Mouse (Mus musculus) kidney, embryonic 14.5 days (tissue): ENCODE results near the gene Galnt13. TPM values are rescaled to one million over a fixed set of nuclear protein-coding genes. Genes with fewer than 3 reads are reported as not detected.
"Not testable (repeated sequence)": the region's sequence is repeated elsewhere in the genome, so short reads cannot be mapped to it uniquely, and the experiment has no call there.

Experiments used
- ATAC-seq: fragments of 200-750 bp; cut with Nextera tagmentation; 2 replicates; pipeline ENCODE4 v1.8.0; 2017; ENCODE audit warnings: moderate number of reproducible peaks, mild to moderate bottlenecking, moderate TSS enrichment, moderate library complexity; ENCODE audit not compliant: low FRiP score, low TSS enrichment
- H3K27ac ChIP-seq: fragments of 300-500 bp; sonication (generic); 2 replicates; pipeline ENCODE4 v1.5.1; 2014; ENCODE audit warnings: low read depth, mild to moderate bottlenecking, low read length, moderate library complexity, mixed read lengths
- H3K27me3 ChIP-seq: fragments of 300-500 bp; sonication (generic); 2 replicates; pipeline ENCODE4 v1.6.1; 2014; ENCODE audit warnings: mild to moderate bottlenecking, low read length; ENCODE audit not compliant: control insufficient read depth, insufficient read depth
- H3K36me3 ChIP-seq: fragments of 300-500 bp; sonication (generic); 2 replicates; pipeline ENCODE4 v1.6.1; 2014; ENCODE audit warnings: low read length, mixed read lengths; ENCODE audit not compliant: control insufficient read depth, insufficient read depth
- H3K4me1 ChIP-seq: fragments of 300-500 bp; sonication (generic); 2 replicates; pipeline ENCODE4 v1.6.1; 2014; ENCODE audit warnings: low read length, mixed read lengths; ENCODE audit not compliant: control insufficient read depth, insufficient read depth
- H3K4me2 ChIP-seq: fragments of 300-500 bp; sonication (generic); replicated peaks from 2 replicates; pipeline ENCODE4 v1.6.1; 2014; ENCODE audit warnings: low read depth, mild to moderate bottlenecking, low read length
- H3K4me3 ChIP-seq: fragments of 300-500 bp; sonication (generic); 2 replicates; pipeline ENCODE4 v1.5.1; 2014; ENCODE audit warnings: mild to moderate bottlenecking, low read length
- H3K9ac ChIP-seq: fragments of 300-500 bp; sonication (generic); 2 replicates; pipeline ENCODE4 v1.6.1; 2014; ENCODE audit warnings: low read depth, mild to moderate bottlenecking, low read length, moderate library complexity
- H3K9me3 ChIP-seq: fragments of 300-500 bp; sonication (generic); 2 replicates; pipeline ENCODE4 v1.6.1; 2016; ENCODE audit warnings: low read length; ENCODE audit not compliant: control insufficient read depth
- WGBS: fragments of 180-500 bp; shearing (Covaris S2); extraction: QIAGEN DNeasy Blood & Tissue Kit; methylation state at CpG from one replicate; pipeline ENCODE4 v1.1.7; 2014; 5-methylcytosine and 5-hydroxymethylcytosine counted together
- polyA plus RNA-seq: library from polyadenylated mRNA; unstranded; fragments of >200 nt; fragmentation: Nextera tagmentation; extraction: Ambion mirVana; gene quantifications from 2 replicates; pipeline ENCODE4 v1.2.1, GENCODE M21; 2014

The Galnt13 gene
- polyA plus RNA-seq, 1 experiment from 2014 or later, result 0.47 TPM

DNA sequence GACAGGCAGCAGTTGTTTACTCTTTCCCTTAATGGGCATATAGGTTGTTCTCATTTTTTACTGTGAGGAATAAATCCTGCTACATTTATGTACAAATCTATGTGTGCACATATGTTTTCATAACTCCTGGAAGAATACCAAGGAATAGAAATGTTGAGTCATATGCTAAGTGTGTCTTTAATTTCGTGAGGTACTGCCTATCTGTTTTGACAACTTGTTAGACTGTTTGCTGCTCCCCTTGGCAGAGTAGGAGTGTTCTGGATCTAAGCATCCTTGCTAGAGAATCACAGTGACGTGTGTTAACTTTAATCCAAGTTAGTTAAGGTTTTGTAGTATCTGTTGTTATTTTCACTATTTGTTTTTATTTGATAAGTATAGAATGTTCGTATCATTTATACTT, 91.0 kb downstream of the Galnt13 start:
- Histone ChIP-seq H3K4me3 (no peak overlapping the region), H3K9ac (no peak overlapping the region), H3K4me1 (no peaks in the 10 kb centered on the region), H3K4me2 (no peak overlapping the region), H3K27ac (no peak overlapping the region), H3K36me3 (no peaks in the 10 kb centered on the region), H3K27me3 (no peaks in the 10 kb centered on the region), H3K9me3 (no peaks in the 10 kb centered on the region)
- WGBS, result 78% methylated on average over 3 of the region's 3 CpGs
- no peak for ATAC-seq

DNA sequence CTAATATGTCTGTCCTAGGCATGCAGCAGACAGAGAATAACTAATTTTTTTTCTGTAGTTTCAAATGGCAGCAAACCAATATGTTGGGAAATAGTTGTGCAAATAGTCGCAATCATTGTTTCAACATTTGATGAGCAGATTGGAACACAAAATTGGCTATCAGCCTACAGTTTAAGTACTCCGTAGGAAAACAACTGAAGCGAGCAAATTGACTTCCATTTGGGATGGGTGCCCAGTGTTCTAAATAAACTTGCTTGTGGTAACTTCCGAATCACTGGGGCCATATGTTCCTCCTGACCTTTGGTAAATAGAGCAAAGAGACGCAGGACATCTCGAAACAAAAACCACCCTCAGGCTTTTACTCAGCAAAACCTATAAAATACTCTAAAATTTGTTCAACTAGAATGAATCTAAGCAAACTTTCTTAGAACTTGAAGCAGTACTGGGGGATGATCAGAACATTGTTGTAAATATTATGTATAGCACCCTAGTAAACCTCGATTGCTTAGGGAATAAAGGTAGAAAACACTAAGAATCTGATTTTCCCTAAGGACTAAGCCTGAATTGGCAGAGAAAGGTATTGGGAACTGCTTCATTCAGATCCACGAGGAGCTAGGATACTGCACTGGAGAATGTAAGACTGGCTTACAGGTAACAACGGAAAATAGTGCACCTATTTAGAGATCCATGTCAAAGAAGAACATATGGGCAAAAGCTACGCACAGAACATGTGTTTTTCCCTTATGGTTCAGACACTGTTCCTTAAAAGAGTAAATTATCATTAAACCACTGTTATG, 122.4 kb downstream of the Galnt13 start:
- H3K9ac ChIP-seq, result no peak overlapping the region
- ATAC-seq, result no peak
- no peaks in the 10 kb centered on the region for H3K9me3 ChIP-seq
- H3K4me3 ChIP-seq, result no peak overlapping the region
- WGBS, result 80% methylated on average over 10 of the region's 10 CpGs
- no peaks in the 10 kb centered on the region for H3K27me3 ChIP-seq
- no peaks in the 10 kb centered on the region for H3K4me1 ChIP-seq
- H3K27ac ChIP-seq, result no peak overlapping the region
- no peaks in the 10 kb centered on the region for H3K36me3 ChIP-seq
- H3K4me2 ChIP-seq, result no peak overlapping the region

DNA sequence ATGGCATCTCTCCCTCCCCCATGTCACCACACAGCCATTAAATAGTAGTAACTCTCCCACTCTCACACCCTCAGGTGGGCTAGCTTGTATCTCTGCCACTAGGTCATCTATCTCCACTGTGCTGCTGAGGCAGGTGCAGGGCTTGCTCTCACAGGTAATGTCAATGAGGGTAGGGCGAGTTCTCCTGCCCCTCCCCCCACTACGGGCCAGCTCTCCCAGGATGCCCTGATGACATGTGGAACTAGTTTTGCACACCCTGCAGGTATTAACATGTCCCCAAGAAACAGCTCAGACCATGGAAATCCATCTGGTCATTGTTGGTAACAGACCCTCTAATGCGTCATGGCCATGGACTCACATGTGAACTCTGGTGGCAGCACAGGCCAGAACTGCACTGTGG, 129.0 kb downstream of the Galnt13 start:
- no peak overlapping the region for H3K27ac ChIP-seq
- H3K4me1 ChIP-seq, result no peaks in the 10 kb centered on the region
- no peak overlapping the region for H3K4me2 ChIP-seq
- H3K9me3 ChIP-seq, result no peaks in the 10 kb centered on the region
- no peak for ATAC-seq
- H3K36me3 ChIP-seq, result no peaks in the 10 kb centered on the region
- H3K27me3 ChIP-seq, result no peaks in the 10 kb centered on the region
- WGBS, result 80% methylated on average over 3 of the region's 3 CpGs
- no peak overlapping the region for H3K4me3 ChIP-seq
- H3K9ac ChIP-seq, result no peak overlapping the region

DNA sequence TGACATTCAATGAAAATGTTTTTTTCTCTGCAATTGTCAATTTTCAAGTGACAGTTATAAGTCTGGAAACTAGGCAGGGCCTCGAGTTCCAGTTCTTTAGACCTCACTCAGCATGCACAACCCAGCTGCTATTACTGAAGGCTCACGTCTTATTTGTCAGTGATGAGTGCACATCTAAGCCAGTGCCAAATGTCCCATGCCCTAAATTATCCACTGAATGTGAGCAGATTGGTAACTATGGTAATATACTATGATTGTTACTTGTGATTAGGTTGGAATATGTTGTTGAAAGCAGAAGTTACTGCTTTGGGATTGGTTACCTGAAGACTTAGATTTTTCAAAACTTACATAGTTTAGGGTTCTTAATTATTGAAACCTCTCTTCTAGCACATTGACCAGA, 131.1 kb downstream of the Galnt13 start:
- Histone ChIP-seq H3K4me3 (no peak overlapping the region), H3K27me3 (no peaks in the 10 kb centered on the region), H3K4me1 (no peaks in the 10 kb centered on the region), H3K9ac (no peak overlapping the region), H3K36me3 (no peaks in the 10 kb centered on the region), H3K9me3 (no peaks in the 10 kb centered on the region), H3K27ac (no peak overlapping the region), H3K4me2 (no peak overlapping the region)
- WGBS, result 71% methylated on average over 2 of the region's 2 CpGs
- ATAC-seq, result no peak

DNA sequence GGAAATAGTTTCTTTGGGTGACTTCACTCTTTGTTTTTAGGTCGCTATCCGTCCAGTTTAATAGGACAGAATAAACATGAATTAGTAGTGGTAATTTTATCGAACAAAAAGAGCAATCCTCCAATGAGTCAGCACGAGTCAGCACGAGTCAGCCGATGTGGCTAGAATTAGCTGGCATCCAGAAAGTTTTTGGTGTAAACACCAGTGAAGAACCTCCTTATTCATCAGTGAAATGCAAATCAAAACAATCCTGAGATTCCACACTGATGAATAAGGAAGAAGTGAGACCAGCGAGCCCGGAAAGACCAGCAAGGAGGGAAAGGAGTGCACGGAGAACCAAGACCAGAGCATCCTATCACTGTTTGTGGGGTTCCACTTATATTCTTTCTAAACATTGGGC, 131.5 kb downstream of the Galnt13 start:
- 92% methylated on average over 9 of the region's 9 CpGs for WGBS
- Histone ChIP-seq H3K27ac (no peak overlapping the region), H3K4me2 (no peak overlapping the region), H3K9ac (no peak overlapping the region), H3K4me1 (no peaks in the 10 kb centered on the region), H3K9me3 (no peaks in the 10 kb centered on the region), H3K27me3 (no peaks in the 10 kb centered on the region), H3K36me3 (no peaks in the 10 kb centered on the region), H3K4me3 (no peak overlapping the region)
- ATAC-seq, result no peak

DNA sequence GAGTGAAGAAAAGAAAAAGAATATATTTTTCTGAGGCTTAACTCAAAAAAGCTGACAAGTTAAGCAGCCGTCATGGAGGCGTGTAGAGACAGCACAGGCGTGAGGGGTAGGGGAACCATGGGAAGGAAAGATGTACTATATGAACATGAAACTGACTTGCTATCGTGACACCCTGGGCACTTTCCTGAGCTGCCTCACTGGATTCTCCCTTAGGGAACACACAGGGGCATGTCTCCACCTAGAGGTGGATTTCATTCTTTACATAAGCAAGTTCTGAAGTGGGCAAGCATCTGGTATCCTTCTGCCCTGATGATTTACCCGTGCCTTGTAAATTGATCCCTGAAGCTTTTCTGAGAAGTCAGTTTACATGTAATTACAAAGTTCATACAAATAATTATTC, 277.7 kb downstream of the Galnt13 start:
- not testable (repeated sequence) for H3K4me1 ChIP-seq, H3K27ac ChIP-seq, H3K9ac ChIP-seq, H3K27me3 ChIP-seq, H3K9me3 ChIP-seq, H3K4me3 ChIP-seq, H3K4me2 ChIP-seq, H3K36me3 ChIP-seq
- ATAC-seq, result peak; percentile 35; the same call in 1 of the 2 replicates
- no CpG with 5 or more reads among the region's 5 CpGs for WGBS

DNA sequence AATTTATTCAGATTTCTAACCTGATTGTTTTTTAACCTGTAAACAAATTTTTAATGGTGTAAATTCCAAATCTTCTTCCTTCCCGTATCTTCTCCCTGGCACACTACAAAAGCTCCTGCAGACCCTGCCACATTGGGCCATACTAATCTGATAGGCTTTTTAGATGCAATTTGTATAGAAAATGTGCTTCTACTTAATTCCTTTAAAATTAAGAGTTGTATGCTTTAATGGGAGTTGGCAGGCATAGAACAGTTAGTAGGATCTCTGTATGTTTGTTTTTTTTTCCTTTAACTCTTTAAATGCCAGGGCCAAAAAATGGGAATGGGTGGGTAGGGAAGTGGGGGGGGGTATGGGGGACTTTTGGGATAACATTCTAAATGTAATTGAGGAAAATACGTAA, 315.1 kb downstream of the Galnt13 start:
- WGBS, result 87% methylated on average over 2 of the region's 2 CpGs
- no peak overlapping the region for H3K27ac ChIP-seq
- no peak for ATAC-seq

DNA sequence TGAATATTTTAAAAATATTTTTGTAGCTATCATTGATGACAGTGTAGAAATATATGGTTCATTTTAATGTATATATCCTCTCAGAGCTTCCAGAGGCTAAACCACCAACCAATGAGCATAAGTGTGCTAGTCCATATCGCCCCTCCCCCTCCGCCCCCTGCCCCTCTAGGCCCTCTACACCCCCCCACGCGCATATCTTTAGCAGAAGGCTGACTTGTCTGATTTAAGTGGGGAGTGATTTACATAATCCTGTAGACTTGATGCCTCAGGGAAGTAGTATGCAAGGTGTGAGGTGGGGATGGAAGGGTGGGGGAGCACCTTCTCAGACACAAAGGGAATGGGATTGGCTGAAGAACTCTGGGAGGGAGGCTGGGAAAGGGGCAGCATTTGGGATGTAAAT, 323.7 kb downstream of the Galnt13 start:
- Histone ChIP-seq H3K9me3 (no peaks in the 10 kb centered on the region), H3K4me1 (no peaks in the 10 kb centered on the region), H3K4me2 (no peak overlapping the region), H3K9ac (no peak overlapping the region), H3K27me3 (no peaks in the 10 kb centered on the region), H3K27ac (no peak overlapping the region), H3K4me3 (no peak overlapping the region), H3K36me3 (no peaks in the 10 kb centered on the region)
- WGBS, result 35% methylated on average over 4 of the region's 4 CpGs
- ATAC-seq, result no peak

More for the DNA sequence above, 315.1 kb downstream of the Galnt13 start:
- Histone ChIP-seq H3K4me3 (no peak overlapping the region), H3K27me3 (no peaks in the 10 kb centered on the region), H3K4me2 (no peak overlapping the region), H3K9me3 (no peaks in the 10 kb centered on the region), H3K4me1 (no peaks in the 10 kb centered on the region), H3K9ac (no peak overlapping the region), H3K36me3 (no peaks in the 10 kb centered on the region)

DNA sequence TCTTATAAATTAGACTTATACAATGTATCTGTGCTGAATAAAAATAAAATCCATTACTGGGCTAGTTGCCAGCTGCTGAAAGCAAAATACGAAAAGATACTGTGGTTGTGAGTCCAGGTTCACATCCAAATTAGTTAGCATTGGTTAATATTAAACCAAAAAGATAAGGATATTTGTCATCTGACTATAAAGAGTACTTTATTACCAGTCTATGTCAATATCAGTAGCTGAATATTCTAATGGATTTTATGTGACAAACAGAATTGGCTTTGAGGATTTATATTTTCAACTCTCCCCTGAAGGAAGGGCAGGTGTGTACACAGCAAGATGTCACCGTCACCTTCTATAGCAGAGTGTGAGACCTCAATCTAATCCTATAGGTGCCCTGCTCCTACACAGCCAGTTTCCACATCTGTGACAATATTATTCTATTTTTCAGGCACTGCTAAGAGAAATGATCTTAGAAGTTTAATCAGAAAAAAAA, 342.7 kb downstream of the Galnt13 start:
- H3K9me3 ChIP-seq, result no peaks in the 10 kb centered on the region
- H3K27me3 ChIP-seq, result no peaks in the 10 kb centered on the region
- no peaks in the 10 kb centered on the region for H3K36me3 ChIP-seq
- no peaks in the 10 kb centered on the region for H3K4me1 ChIP-seq
- ATAC-seq, result no peak
- H3K27ac ChIP-seq, result no peak overlapping the region
- 83% methylated on average over 2 of the region's 2 CpGs for WGBS
- H3K4me2 ChIP-seq, result no peak overlapping the region
- no peak overlapping the region for H3K4me3 ChIP-seq
- no peak overlapping the region for H3K9ac ChIP-seq
